Mouse (Mus musculus) G1E (cell line): ENCODE results near the gene Fmnl2. TPM values are rescaled to one million over a fixed set of nuclear protein-coding genes. Genes with fewer than 3 reads are reported as not detected.

Source experiments
- ATAC-seq: 2 replicates; pipeline ENCODE4 v1.8.0; 2016; ENCODE audit warnings: mild to moderate bottlenecking; ENCODE audit not compliant: insufficient number of reproducible peaks, poor library complexity, low FRiP score, severe bottlenecking; ENCODE audit errors: extremely low read depth
- DNase-seq: peaks from one replicate; pipeline ENCODE4 v3.0.0; 2012; ENCODE audit warnings: low spot score
- H3K27me3 ChIP-seq: 2 replicates; pipeline ENCODE4 v1.6.1; 2012; ENCODE audit warnings: mild to moderate bottlenecking, low read length, inconsistent platforms; ENCODE audit not compliant: insufficient read depth
- H3K36me3 ChIP-seq: replicated peaks from 2 replicates; pipeline ENCODE3; 2012; ENCODE audit warnings: mild to moderate bottlenecking, inconsistent platforms
- H3K4me1 ChIP-seq: 2 replicates; pipeline ENCODE4 v1.6.1; 2012; ENCODE audit warnings: low read depth, low read length, inconsistent platforms, mixed read lengths; ENCODE audit not compliant: insufficient read depth
- H3K4me3 ChIP-seq: 2 replicates; pipeline ENCODE4 v1.5.1; 2012; ENCODE audit warnings: low read depth, mild to moderate bottlenecking, inconsistent platforms, low read length, moderate library complexity, mixed read lengths
- H3K9me3 ChIP-seq: replicated peaks from 2 replicates; pipeline ENCODE4 v1.6.1; 2012; ENCODE audit warnings: inconsistent platforms
- CTCF ChIP-seq: IDR thresholded peaks from 2 replicates; pipeline ENCODE4 v1.5.1; 2012; ENCODE audit warnings: low read depth, low read length, inconsistent platforms, mixed read lengths
- GATA1 ChIP-seq: IDR thresholded peaks from 2 replicates; pipeline ENCODE4 v1.6.1; 2012; ENCODE audit warnings: borderline replicate concordance, low read length, inconsistent platforms, mixed read lengths
- GATA2 ChIP-seq: IDR thresholded peaks from 2 replicates; pipeline ENCODE4 v1.6.1; 2012; ENCODE audit warnings: low read depth, low read length, inconsistent platforms, borderline replicate concordance
- POLR2AphosphoS5 ChIP-seq: IDR thresholded peaks from 2 replicates; pipeline ENCODE4 v1.6.1; 2012; ENCODE audit warnings: low read depth, low read length, inconsistent platforms; ENCODE audit not compliant: insufficient replicate concordance
- TAL1 ChIP-seq: conservative IDR thresholded peaks from 2 replicates; pipeline ENCODE4 v1.6.1; 2012; ENCODE audit warnings: low read depth, low read length, inconsistent platforms, mixed read lengths
- polyA plus RNA-seq: library from polyadenylated mRNA; stranded (reverse); fragments of >175 nt; gene quantifications from 2 replicates; pipeline ENCODE4 v1.2.3, GENCODE M21; 2012
- total RNA-seq, 2 experiments: library from RNA; stranded (forward) in 1 of 2; stranded (reverse) in 1 of 2; fragments of 200-1000 nt in 1 of 2; fragments of >200 nt in 1 of 2; fragmentation: Nextera tagmentation in 1 of 2; gene quantifications; 2 replicates each; pipeline ENCODE4 v1.2.3; 2014 to 2017

The Fmnl2 gene
- total and polyA plus RNA-seq, 3 experiments: not detected

DNA sequence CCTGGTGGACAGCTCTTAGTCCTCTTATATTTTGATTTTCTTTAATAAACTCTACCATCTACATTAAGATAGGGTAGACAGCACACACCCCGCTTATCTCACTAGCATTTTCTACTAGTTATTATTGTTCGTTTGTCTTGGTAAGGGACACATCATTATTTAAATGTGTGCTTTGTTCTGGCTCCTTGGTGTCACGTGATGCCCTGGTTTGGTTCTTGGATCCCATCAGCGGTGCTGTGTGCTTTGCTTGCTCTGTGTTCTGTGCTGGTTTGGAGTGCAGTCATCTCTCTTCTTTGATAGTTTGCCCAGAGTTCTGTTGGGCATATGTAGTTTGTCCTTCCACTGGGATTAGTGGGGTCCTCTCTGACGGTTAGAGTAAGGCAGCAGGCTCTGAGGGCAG lies 57.9 kb downstream of the Fmnl2 start:
- ATAC-seq: no peak
- no peak for DNase-seq
- H3K4me3 ChIP-seq: no peak overlapping the region
- no peaks in the 10 kb centered on the region for H3K9me3 ChIP-seq
- no peaks in the 10 kb centered on the region for H3K4me1 ChIP-seq
- no peaks in the 10 kb centered on the region for H3K27me3 ChIP-seq
- TF ChIP-seq POLR2AphosphoS5: no peak
- TF ChIP-seq GATA1: no peak
- no peak for TF ChIP-seq TAL1
- TF ChIP-seq CTCF: no peak
- no peak for TF ChIP-seq GATA2
- H3K36me3 ChIP-seq: no peaks in the 10 kb centered on the region

DNA sequence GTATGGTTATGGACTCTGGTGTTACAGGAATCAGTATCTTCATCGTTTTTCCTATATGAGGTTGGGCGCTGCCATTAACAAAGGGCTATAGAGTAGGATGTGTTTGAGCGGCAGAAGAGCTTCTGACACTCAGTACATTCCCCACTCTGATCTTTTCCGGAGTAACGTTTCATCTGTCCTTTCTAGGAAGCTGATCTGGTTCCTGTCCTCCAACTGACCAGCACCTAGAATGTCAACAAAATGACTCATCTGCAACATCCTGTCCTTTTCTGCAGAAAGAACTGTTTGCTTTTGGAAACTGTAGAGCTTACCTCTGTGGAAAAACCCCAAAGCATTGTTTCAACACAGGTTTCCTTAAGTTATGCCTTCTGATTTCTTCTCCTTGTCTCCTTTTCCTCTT lies 60.4 kb downstream of the Fmnl2 start:
- ATAC-seq (no peak), DNase-seq (no peak)
- no peaks in the 10 kb centered on the region for H3K9me3 ChIP-seq
- no peaks in the 10 kb centered on the region for H3K4me1 ChIP-seq
- no peaks in the 10 kb centered on the region for H3K36me3 ChIP-seq
- H3K27me3 ChIP-seq: no peaks in the 10 kb centered on the region
- no peak for TF ChIP-seq GATA2
- no peak for TF ChIP-seq GATA1
- TF ChIP-seq CTCF: no peak
- TF ChIP-seq TAL1: no peak
- no peak for TF ChIP-seq POLR2AphosphoS5
- no peak overlapping the region for H3K4me3 ChIP-seq

- ATAC-seq (no peak), DNase-seq (no peak)
- no peaks in the 10 kb centered on the region for H3K27me3 ChIP-seq
- H3K4me1 ChIP-seq: no peaks in the 10 kb centered on the region
- H3K36me3 ChIP-seq: no peaks in the 10 kb centered on the region
- no peak overlapping the region for H3K4me3 ChIP-seq
- TF ChIP-seq TAL1 (no peak), GATA1 (no peak), GATA2 (no peak), CTCF (no peak), POLR2AphosphoS5 (no peak)
- no peaks in the 10 kb centered on the region for H3K9me3 ChIP-seq
Measured at GRCm38 (mm10) chr2:52920701-52921435, 63.2 kb downstream of the Fmnl2 start.

GRCm38 (mm10) chr2:52925062-52925461 lies 67.4 kb downstream of the Fmnl2 start:
- ATAC-seq (no peak), DNase-seq (no peak)
- H3K9me3 ChIP-seq: no peaks in the 10 kb centered on the region
- H3K27me3 ChIP-seq: no peaks in the 10 kb centered on the region
- TF ChIP-seq CTCF (no peak), TAL1 (no peak), POLR2AphosphoS5 (no peak), GATA1 (no peak), GATA2 (no peak)
- no peaks in the 10 kb centered on the region for H3K36me3 ChIP-seq
- no peaks in the 10 kb centered on the region for H3K4me1 ChIP-seq
- H3K4me3 ChIP-seq: no peak overlapping the region

GRCm38 (mm10) chr2:52927381-52927780 lies 69.7 kb downstream of the Fmnl2 start:
- Histone ChIP-seq H3K36me3 (no peaks in the 10 kb centered on the region), H3K4me3 (no peak overlapping the region), H3K27me3 (no peaks in the 10 kb centered on the region), H3K4me1 (no peaks in the 10 kb centered on the region), H3K9me3 (no peaks in the 10 kb centered on the region)
- DNase-seq: no peak
- ATAC-seq: no peak
- TF ChIP-seq TAL1 (no peak), POLR2AphosphoS5 (no peak), GATA2 (no peak), GATA1 (no peak), CTCF (no peak)

- Histone ChIP-seq H3K4me1 (no peaks in the 10 kb centered on the region), H3K4me3 (no peak overlapping the region), H3K36me3 (no peaks in the 10 kb centered on the region), H3K27me3 (no peaks in the 10 kb centered on the region), H3K9me3 (no peaks in the 10 kb centered on the region)
- no peak for ATAC-seq
- TF ChIP-seq GATA2: no peak
- TF ChIP-seq GATA1: no peak
- no peak for TF ChIP-seq TAL1
- no peak for TF ChIP-seq POLR2AphosphoS5
- TF ChIP-seq CTCF: no peak
- DNase-seq: no peak
Measured at GRCm38 (mm10) chr2:52927858-52928301, 70.2 kb downstream of the Fmnl2 start.
